Mouse (Mus musculus) embryo, embryonic 10.5 days (tissue): Measurements from ENCODE around the gene Impdh1.
"Not testable (repeated sequence)": the region's sequence is repeated elsewhere in the genome, so short reads cannot be mapped to it uniquely, and the experiment has no call there.

Experiments
- DNase-seq: peaks from one replicate; pipeline ENCODE4 v3.0.0-alpha.2; 2015; ENCODE audit warnings: low spot score

Impdh1 gene

DNA sequence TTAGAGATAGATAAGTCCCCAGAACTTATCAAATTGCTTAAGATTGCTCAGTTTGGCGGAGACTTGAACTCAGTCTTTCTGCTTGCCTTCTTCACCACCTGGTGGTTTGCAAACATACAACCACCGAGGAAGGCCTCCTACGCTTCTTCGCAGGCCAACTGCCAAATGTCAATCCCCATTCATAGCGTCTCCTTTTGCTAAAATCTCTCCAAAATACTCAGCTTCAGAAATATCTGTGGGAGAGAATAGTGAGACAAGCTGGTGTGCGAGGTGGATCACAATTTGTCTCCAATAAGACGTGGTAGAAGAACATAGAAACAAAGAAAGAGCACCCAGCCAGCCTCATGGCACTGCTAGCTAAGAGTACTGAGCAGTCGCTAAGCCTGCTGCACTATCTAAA, 36.3 kb downstream of the Impdh1 start:
- DNase-seq, result no peak

DNA sequence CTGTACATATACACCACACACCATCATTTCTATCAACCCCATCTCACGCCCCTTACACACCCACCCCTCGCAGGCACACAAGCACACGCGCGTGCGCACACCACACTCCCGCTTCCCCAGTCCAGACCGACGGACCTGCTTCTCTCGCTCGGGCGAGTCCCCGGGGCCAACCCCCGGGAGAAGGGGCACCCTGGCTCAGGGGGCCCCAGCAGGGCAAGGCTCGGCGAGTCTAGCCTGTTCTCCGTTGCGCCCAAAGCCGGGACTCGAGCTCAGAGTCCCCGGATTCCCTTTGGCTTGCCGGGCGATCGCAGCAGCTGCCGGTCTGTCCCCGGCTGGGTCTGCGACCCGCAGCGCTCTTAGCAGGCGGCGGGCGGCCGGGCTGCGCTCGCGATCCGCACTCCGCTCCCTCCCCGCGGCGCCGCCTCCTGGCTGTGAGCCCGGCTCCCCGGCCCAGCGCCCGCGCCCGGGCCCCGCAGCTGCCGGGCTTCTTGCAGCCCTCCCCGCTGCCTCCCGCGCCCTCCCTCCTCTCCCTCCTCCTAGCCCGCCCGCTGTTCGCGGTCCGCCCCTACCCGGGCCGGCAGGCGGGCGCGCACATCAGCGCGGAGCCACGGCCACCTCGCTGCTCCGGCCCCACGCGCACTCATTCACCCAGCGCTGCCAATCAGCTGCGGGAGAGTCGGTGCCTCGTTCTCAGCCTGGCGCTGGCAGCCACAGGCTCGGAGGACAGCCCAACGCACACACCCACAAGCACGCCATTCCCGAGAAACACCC, 37.1 kb downstream of the Impdh1 start, which contains the start of gene Prrt4:
Prrt4 (minus strand) TSS at position 697 of the 771 bp plus-strand sequence.
- peak; percentile 62 for DNase-seq

DNA sequence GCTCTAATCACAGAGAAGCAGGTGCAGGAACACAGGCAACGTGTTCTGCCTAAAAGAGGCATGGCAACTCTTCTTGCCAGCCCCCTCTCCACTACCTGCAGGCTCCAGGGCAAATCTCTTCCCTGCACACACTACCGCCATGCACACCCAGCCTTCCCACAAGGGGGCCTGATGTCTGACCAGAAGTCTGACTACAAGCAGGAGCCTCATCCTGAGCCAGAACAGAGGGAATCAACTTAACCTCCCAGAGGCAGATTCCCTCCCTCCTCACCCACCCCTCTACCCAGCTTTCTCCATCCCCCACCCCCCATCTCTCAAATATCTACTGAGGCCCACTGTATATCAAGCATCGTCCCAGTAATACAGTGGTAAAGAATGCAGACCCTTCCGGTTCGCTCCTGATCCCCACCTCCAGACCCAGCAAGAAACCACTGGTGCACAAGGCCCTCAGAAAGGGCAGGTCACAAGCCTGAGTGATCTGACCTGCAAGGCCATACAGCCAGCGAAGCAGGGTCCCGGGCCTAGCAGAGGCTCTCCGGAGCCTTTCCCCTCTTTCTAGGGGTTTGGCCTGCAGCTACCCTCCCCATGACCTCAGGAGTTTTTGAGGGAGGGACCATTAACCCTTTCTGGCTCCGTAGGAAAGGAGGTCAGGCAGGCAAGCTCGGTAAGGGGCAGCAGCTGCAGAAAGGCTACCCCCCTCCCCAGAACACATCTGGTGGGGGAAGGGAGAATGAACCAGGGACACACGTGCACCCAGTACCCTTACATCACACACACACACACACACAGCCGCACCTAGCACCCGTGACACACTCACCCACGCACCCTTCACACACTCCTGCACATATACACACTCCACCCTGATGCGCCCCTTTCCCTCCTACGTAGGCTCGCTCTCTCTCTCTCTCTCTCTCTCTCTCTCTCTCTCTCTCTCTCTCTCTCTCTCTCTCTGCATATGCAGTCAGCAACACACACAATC, 38.0 kb downstream of the Impdh1 start:
- peak; percentile 40 for DNase-seq

DNA sequence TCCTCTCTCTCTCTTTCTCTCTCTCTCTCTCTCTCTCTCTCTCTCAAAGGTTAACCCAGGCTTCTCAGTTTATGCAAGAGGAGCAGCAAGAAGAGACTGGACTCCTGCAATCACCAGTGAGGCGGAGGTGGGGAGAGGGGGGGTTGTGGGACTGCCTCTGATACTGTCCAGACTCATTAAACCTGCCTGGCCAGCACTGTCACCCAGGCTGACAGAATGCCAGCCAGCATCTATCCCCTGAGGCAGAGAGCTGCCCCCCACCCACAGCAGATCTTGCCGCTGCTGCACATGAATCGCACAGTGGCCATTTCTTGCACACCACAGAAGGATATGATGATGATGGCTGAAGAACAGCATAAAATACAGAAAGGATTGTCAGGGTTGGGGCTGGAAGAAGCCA, 41.1 kb downstream of the Impdh1 start:
- no peak for DNase-seq

DNA sequence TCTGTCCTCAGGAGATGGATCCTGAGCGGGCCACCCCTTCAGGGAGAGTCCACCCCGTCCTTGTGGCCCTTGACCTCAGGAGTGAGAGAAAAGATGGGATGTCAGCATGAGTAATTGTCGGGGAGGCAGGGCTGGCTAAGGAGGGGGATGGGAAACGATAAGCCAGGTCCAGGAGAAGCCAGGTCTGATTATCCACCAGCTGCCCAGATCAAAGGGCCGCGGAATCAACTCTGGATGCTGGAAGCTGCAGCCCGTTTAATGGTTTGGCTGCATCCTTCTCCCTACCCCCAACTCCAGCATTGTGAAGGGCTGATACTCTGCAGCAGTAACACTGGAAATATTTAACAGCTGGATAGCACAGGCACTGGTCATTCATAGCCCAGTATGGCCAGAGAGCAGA, 41.8 kb downstream of the Impdh1 start:
- peak; percentile 57 for DNase-seq

DNA sequence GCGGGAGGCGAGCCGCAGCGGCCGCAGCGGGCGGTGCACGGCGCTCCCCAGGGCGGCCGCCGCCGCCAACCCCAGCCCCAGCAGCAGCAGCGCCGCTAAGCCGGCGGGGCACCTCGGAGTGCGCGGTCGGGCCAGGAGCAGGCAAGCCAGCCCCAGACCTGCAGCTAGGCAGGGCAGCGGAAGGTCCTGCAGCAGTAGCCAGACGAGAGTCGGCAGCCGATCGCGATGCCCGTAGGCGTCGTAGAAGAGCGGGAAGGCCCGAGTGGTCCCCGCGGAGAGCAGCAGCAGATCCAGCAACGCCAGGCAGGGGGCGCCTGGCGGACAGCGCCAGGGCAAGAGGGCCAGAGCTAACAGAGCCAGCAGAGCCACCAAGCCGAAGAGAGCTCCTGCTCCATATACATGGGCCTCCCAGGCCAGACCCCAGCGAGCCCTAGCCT, 45.2 kb downstream of the Impdh1 start:
- peak; percentile 92 for DNase-seq

DNA sequence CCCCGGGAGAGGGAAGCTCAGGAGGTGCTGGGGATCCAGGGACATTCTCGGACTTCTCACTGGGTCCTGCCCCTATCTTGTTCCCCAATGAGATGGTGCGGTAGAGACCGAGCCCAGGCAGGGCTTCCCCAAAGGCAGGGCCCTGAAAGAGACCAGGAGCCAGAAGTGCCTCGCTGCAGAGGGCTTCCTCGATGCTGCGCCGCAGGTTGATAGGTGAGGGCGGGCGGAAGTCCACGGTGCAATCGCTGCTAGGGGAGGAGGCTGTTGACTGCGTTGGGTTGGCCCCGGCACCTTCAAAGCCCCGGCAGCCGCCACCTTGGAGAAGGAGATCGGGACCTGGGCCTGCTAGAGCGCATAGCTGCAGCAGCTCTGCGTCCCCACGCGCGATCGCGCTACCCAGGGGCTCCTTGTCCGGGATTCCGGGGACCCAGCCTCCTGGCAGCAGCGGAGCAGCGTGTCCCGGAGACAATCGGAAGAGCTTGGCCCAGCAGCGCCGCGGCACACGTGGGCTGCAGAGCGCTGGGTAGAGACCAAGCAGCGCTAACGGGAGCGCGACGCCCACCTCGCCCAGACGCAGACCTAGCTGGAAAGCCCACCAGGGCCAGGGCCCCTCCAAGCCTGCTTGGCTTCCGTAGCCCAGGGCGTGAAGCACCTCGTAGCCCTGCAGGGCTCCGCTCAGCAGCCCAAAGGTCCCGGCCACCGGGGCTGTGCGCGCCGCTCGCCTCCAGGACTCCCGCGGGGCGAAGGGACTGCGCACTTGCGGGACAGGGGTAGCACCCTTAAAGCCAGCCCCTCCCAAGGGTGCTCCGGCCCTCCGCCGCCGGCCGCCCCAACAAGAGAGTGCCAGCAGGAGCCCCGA, 45.9 kb downstream of the Impdh1 start:
- peak; percentile 65 for DNase-seq

DNA sequence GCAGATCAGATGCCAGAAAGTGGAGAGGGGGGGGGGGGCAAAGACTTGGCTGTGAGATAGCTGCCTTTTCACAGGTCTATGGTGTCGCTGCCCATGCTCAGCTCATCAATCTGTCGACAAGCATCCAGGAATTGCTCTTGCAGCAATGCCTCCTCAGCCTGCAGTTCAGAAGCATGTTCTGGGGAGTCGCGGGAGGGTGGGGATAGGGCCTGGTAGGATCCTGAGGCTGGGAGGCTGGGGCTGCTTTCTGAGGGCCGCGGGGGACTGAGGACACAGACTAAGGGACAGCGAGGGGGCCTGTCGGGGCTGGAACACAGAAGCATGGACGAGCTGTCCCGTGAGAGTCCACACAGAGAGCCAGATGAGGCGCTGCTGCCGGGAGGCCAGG, 46.5 kb downstream of the Impdh1 start:
- DNase-seq, result no peak

DNA sequence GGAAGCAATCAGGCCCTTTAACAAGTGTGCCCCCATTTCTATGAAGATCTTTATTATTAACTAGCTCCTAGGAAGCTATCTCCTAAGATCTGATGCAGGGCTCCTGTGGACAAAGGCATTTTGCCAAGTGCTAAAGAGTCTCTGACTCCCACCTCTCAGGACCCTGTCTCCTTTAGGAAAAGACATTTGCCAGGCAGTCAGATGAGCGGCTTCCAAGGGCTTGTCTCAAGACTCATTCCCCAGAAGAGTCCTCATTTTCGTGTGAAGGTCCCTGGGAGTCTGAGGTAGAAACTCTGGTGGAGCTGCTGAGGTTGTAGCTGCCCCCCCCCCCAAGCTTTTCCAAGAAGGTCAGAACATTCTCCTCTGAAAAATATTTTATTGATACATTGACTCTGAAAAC, 47.3 kb downstream of the Impdh1 start:
- DNase-seq, result no peak

DNA sequence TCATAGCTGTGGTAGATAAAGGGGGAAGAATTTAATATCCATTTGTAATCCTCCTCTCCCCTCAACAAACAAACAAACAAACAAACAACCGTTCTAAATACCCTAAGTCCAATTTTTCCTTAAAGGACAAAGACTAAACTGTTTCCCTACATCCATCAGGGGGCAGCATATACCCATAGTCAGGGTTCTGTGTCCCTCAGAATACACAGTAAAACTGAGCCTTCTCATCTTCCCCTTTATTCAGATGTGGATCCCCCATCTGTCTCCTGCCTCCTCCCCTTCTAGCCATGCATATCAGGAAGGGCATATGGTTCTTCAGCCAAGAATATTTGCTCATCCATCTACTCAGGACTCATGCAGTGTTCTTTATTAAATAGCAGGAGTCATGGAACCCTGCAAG, 50.0 kb downstream of the Impdh1 start:
- DNase-seq, result peak; percentile 84

DNA sequence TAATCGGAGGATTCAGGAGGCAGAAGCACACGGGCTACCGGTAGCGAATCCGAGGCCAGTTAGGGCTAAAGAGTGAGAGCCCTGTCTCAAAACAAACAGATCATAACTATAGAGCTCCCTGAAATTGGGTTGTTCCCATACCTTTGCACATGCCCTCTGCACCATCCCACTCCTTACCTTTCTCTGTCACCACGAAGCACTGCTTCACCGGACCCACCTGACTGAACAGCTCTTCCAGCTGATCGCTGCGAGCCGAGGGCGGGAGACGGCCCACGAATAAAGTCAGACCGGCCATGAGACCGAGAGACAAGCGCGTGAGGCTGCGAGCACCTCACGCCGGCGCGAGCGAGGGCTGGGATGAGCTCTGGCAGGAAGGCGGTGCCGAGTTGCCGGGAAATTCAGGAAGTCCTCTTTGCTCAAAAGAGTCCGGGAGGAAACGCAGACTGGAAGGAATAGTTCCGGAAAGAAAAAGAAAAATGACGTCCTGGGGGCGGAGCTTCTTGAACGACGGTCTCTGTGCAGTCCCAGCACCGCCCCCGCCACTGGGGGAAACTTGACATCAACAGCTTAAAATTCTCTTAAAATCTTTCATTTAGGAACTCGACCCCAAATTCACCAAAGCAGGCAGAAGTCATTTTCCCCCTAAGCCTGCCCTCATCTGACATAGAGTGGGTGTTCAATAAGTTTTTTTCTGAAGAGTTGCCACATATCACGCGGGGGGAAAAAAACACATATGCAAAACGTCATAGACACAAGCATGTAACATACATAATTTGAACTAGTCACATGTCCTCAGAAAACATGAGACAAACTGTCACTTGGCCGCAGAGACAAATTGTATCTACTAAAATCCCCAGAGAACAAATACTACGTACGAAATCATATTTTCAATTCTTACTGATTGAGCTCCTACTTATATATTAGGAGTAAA, 51.6 kb downstream of the Impdh1 start, which contains the start of gene Rbm28:
Rbm28 (minus strand) TSS at position 693 of the 931 bp plus-strand sequence.
- peak; percentile 98 for DNase-seq

DNA sequence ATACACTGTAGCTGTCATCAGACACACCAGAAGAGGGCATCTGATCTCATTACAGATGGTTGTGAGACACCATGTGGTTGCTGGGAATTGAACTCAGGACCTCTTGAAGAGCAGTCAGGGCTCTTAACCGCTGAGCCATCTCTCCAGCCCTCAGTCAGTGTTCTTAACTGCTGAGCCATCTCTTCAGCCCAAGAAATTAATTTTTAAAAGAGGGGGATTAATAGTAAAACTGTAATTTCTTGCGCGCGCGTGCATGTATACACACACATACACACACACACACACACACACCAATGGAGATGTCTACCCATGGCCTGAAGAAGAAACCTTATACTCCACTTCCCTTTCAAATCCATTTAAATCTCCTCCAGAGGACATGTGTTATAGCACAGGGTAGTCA, 54.9 kb downstream of the Impdh1 start:
- DNase-seq, result not testable (repeated sequence)

DNA sequence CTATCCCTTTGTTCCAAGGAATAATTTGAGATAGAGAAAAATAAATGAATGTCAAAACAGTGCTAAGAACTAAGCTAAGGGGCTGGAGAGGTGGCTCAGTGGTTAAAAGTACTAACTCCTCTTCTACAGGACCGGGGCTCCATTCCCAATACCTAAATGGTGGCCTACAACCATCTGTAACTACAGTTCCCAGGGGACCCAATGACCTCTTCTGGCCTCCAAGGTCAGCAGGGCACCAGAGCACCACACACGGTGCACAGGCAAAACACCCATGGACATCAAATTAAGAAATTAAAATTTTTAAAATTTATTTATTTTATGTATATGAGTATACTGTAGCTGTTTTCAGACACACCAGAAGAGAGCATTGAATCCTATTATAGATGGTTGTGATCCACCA, 55.4 kb downstream of the Impdh1 start:
- no peak for DNase-seq

DNA sequence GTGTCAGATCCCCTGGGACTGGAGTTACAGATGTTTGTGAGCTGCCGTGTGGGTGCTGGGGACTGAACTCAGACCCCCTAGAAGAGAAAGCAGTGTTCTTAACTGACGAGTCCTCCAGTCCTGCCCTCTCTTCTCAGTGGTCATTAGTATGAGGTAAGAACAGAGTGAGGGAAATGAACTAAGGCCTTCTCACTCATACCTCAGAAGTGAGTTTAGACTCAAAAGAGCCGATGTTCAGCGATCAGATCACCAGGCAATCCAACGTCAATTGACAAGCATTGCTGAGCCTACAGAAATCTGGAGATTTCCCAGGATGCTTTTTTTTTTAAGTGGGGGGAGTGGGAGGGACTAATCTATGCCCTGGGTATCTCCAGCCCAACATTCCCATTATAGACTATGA, 59.8 kb downstream of the Impdh1 start:
- DNase-seq, result no peak
